Mouse (Mus musculus): ENCODE measurements around the gene Acy3. TPM values are rescaled to one million over a fixed set of nuclear protein-coding genes. Genes with fewer than 3 reads are reported as not detected.

The Acy3 gene
- polyA plus RNA-seq, 1 experiment from 2014 or later = 4.3 TPM

- Histone ChIP-seq H3K9ac (ENCODE audit: low read length) (no peak overlapping the region), H3K27ac (replicated peaks; ENCODE audit: low read depth, low read length) (no peak overlapping the region), H3K9me3 (ENCODE audit: control insufficient read depth, low read length) (no peaks in the 10 kb centered on the region), H3K4me3 (ENCODE audit: low read depth, low read length) (no peak overlapping the region), H3K27me3 (ENCODE audit: control insufficient read depth, insufficient read depth, low read length) (no peaks in the 10 kb centered on the region), H3K36me3 (ENCODE audit: control insufficient read depth, insufficient read depth, low read length) (no peaks in the 10 kb centered on the region), H3K4me2 (ENCODE audit: low read depth, severe bottlenecking) (no peak overlapping the region), H3K4me1 (ENCODE audit: control insufficient read depth, insufficient read depth, low read length) (no peaks in the 10 kb centered on the region)
- 74% methylated on average over 6 of the region's 6 CpGs for WGBS
- DNase-seq (ENCODE audit: low spot score) (no peak), ATAC-seq (ENCODE audit: insufficient number of reproducible peaks, low FRiP score, low TSS enrichment, low read depth) (no peak)
Measured at GRCm38 (mm10) chr19:3994932-3995331, 8.6 kb downstream of the Acy3 start.

- H3K9ac ChIP-seq (ENCODE audit: low read length) = no peak overlapping the region
- 91% methylated on average over 3 of the region's 3 CpGs for WGBS
- H3K36me3 ChIP-seq (ENCODE audit: control insufficient read depth, insufficient read depth, low read length) = no peaks in the 10 kb centered on the region
- no peak overlapping the region for H3K4me3 ChIP-seq (ENCODE audit: low read depth, low read length)
- DNase-seq (ENCODE audit: low spot score) (no peak), ATAC-seq (ENCODE audit: insufficient number of reproducible peaks, low FRiP score, low TSS enrichment, low read depth) (no peak)
- no peak overlapping the region for H3K4me2 ChIP-seq (ENCODE audit: low read depth, severe bottlenecking)
- no peaks in the 10 kb centered on the region for H3K4me1 ChIP-seq (ENCODE audit: control insufficient read depth, insufficient read depth, low read length)
- H3K27ac ChIP-seq (replicated peaks; ENCODE audit: low read depth, low read length) = no peak overlapping the region
- no peaks in the 10 kb centered on the region for H3K9me3 ChIP-seq (ENCODE audit: control insufficient read depth, low read length)
- H3K27me3 ChIP-seq (ENCODE audit: control insufficient read depth, insufficient read depth, low read length) = no peaks in the 10 kb centered on the region
Measured at GRCm38 (mm10) chr19:3995505-3995904, 9.1 kb downstream of the Acy3 start.

GRCm38 (mm10) chr19:3996106-3996505 is 9.7 kb downstream of the Acy3 start:
- no peak for ATAC-seq (ENCODE audit: insufficient number of reproducible peaks, low FRiP score, low TSS enrichment, low read depth)
- DNase-seq (ENCODE audit: low spot score) = no peak
- 67% methylated on average over 7 of the region's 7 CpGs for WGBS
- Histone ChIP-seq H3K27me3 (ENCODE audit: control insufficient read depth, insufficient read depth, low read length) (no peaks in the 10 kb centered on the region), H3K9ac (ENCODE audit: low read length) (no peak overlapping the region), H3K4me3 (ENCODE audit: low read depth, low read length) (no peak overlapping the region), H3K4me2 (ENCODE audit: low read depth, severe bottlenecking) (no peak overlapping the region), H3K27ac (replicated peaks; ENCODE audit: low read depth, low read length) (no peak overlapping the region), H3K36me3 (ENCODE audit: control insufficient read depth, insufficient read depth, low read length) (no peaks in the 10 kb centered on the region), H3K9me3 (ENCODE audit: control insufficient read depth, low read length) (no peaks in the 10 kb centered on the region), H3K4me1 (ENCODE audit: control insufficient read depth, insufficient read depth, low read length) (peaks cover 1% of the 10 kb centered on the region)

GRCm38 (mm10) chr19:3996747-3997146 is 10.4 kb downstream of the Acy3 start:
- 90% methylated on average over 8 of the region's 8 CpGs for WGBS
- ATAC-seq (ENCODE audit: insufficient number of reproducible peaks, low FRiP score, low TSS enrichment, low read depth) (no peak), DNase-seq (ENCODE audit: low spot score) (no peak)
- H3K9ac ChIP-seq (ENCODE audit: low read length) = no peak overlapping the region
- H3K27ac ChIP-seq (replicated peaks; ENCODE audit: low read depth, low read length) = no peak overlapping the region
- H3K27me3 ChIP-seq (ENCODE audit: control insufficient read depth, insufficient read depth, low read length) = no peaks in the 10 kb centered on the region
- H3K36me3 ChIP-seq (ENCODE audit: control insufficient read depth, insufficient read depth, low read length) = no peaks in the 10 kb centered on the region
- peaks cover 8% of the 10 kb centered on the region for H3K4me1 ChIP-seq (ENCODE audit: control insufficient read depth, insufficient read depth, low read length)
- H3K9me3 ChIP-seq (ENCODE audit: control insufficient read depth, low read length) = no peaks in the 10 kb centered on the region
- no peak overlapping the region for H3K4me3 ChIP-seq (ENCODE audit: low read depth, low read length)
- H3K4me2 ChIP-seq (ENCODE audit: low read depth, severe bottlenecking) = no peak overlapping the region

- Histone ChIP-seq H3K4me1 (ENCODE audit: control insufficient read depth, insufficient read depth, low read length) (peaks cover 8% of the 10 kb centered on the region), H3K27me3 (ENCODE audit: control insufficient read depth, insufficient read depth, low read length) (no peaks in the 10 kb centered on the region), H3K4me2 (ENCODE audit: low read depth, severe bottlenecking) (no peak overlapping the region), H3K9me3 (ENCODE audit: control insufficient read depth, low read length) (no peaks in the 10 kb centered on the region), H3K27ac (replicated peaks; ENCODE audit: low read depth, low read length) (no peak overlapping the region), H3K36me3 (ENCODE audit: control insufficient read depth, insufficient read depth, low read length) (no peaks in the 10 kb centered on the region), H3K9ac (ENCODE audit: low read length) (no peak overlapping the region), H3K4me3 (ENCODE audit: low read depth, low read length) (no peak overlapping the region)
- ATAC-seq (ENCODE audit: insufficient number of reproducible peaks, low FRiP score, low TSS enrichment, low read depth) (no peak), DNase-seq (ENCODE audit: low spot score) (no peak)
- 70% methylated on average over 8 of the region's 8 CpGs for WGBS
Measured at GRCm38 (mm10) chr19:3997231-3997630, 10.9 kb downstream of the Acy3 start.

GRCm38 (mm10) chr19:3998335-3998734 is 12.0 kb downstream of the Acy3 start:
- Histone ChIP-seq H3K4me1 (ENCODE audit: control insufficient read depth, insufficient read depth, low read length) (peaks cover 8% of the 10 kb centered on the region), H3K4me2 (ENCODE audit: low read depth, severe bottlenecking) (no peak overlapping the region), H3K4me3 (ENCODE audit: low read depth, low read length) (no peak overlapping the region), H3K9me3 (ENCODE audit: control insufficient read depth, low read length) (no peaks in the 10 kb centered on the region), H3K27ac (replicated peaks; ENCODE audit: low read depth, low read length) (no peak overlapping the region), H3K27me3 (ENCODE audit: control insufficient read depth, insufficient read depth, low read length) (no peaks in the 10 kb centered on the region), H3K36me3 (ENCODE audit: control insufficient read depth, insufficient read depth, low read length) (no peaks in the 10 kb centered on the region), H3K9ac (ENCODE audit: low read length) (no peak overlapping the region)
- DNase-seq (ENCODE audit: low spot score) (no peak), ATAC-seq (ENCODE audit: insufficient number of reproducible peaks, low FRiP score, low TSS enrichment, low read depth) (no peak)
- 71% methylated on average over 8 of the region's 8 CpGs for WGBS

- Histone ChIP-seq H3K4me3 (ENCODE audit: low read depth, low read length) (0 out of 2 replicates have a peak overlapping the region, but pooled peaks have one; percentile 75), H3K36me3 (ENCODE audit: control insufficient read depth, insufficient read depth, low read length) (no peaks in the 10 kb centered on the region), H3K9ac (ENCODE audit: low read length) (no peak overlapping the region), H3K27ac (replicated peaks; ENCODE audit: low read depth, low read length) (no peak overlapping the region), H3K4me1 (ENCODE audit: control insufficient read depth, insufficient read depth, low read length) (peaks cover 8% of the 10 kb centered on the region), H3K4me2 (ENCODE audit: low read depth, severe bottlenecking) (peak overlapping the region; percentile 87), H3K9me3 (ENCODE audit: control insufficient read depth, low read length) (no peaks in the 10 kb centered on the region), H3K27me3 (ENCODE audit: control insufficient read depth, insufficient read depth, low read length) (no peaks in the 10 kb centered on the region)
- DNase-seq (ENCODE audit: low spot score) (no peak), ATAC-seq (ENCODE audit: insufficient number of reproducible peaks, low FRiP score, low TSS enrichment, low read depth) (no peak)
- WGBS = 89% methylated on average over 9 of the region's 9 CpGs
Measured at GRCm38 (mm10) chr19:3999121-3999730, 12.9 kb downstream of the Acy3 start.

- Histone ChIP-seq H3K27ac (replicated peaks; ENCODE audit: low read depth, low read length) (peak within 1 kb of the TSS; percentile 96), H3K4me1 (ENCODE audit: control insufficient read depth, insufficient read depth, low read length) (peaks cover 8% of the 10 kb centered on the region), H3K36me3 (ENCODE audit: control insufficient read depth, insufficient read depth, low read length) (no peaks in the 10 kb centered on the region; the same call in 1 of the 2 replicates), H3K27me3 (ENCODE audit: control insufficient read depth, insufficient read depth, low read length) (no peaks in the 10 kb centered on the region), H3K9me3 (ENCODE audit: control insufficient read depth, low read length) (no peaks in the 10 kb centered on the region), H3K9ac (ENCODE audit: low read length) (peak within 1 kb of the TSS; percentile 93), H3K4me3 (ENCODE audit: low read depth, low read length) (peak within 1 kb of the TSS; percentile 75), H3K4me2 (ENCODE audit: low read depth, severe bottlenecking) (peak within 1 kb of the TSS; percentile 87)
- DNase-seq (ENCODE audit: low spot score) (peak; percentile 97), ATAC-seq (ENCODE audit: insufficient number of reproducible peaks, low FRiP score, low TSS enrichment, low read depth) (peak; percentile 83)
- 0% methylated on average over 64 of the region's 64 CpGs for WGBS
Measured at GRCm38 (mm10) chr19:4000119-4000900, 13.9 kb downstream of the Acy3 start, which contains the start of the genes Nudt8 and Gm49405. TSS of gene Nudt8 (plus strand) at chr19:4000580. TSS of gene Gm49405 (plus strand) at chr19:4000626.
